11 mouse cellular contexts compared by ENCODE assay signal in the genomic region with DNA sequence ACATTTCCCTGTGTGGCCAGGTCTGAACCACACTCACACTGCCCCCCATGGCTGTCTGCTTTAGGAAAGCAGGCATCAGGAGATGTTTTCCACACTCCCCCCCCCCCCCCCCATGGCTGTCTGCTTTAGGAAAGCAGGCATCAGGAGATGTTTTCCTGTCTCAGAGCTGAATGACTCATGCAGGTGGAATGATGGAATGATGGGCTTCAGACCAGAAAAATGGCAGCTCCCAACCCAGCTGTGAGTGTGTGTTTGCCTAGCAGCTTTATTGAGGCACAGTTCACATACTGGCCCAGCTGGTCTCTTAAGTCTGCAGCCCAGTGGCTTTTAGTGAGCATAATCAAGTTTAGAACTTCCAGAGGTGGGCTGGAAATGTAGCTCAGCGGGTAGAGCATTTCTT. TPM values are rescaled to one million over a fixed set of nuclear protein-coding genes. Genes with fewer than 3 reads are reported as not detected.
DNase-seq lines count a peak whose midpoint lies in the region; ATAC-seq and TF ChIP-seq lines count a peak whose summit lies in the region.
"Had no signal": no experiment of that assay in that cellular context is flagged by ENCODE, and none has a peak within 500 bp of the region (broad histone marks: within the 10 kb centered on the region; RNA-seq: fewer than 3 reads in every experiment).

No protein-coding gene starts in this region.

- ATAC-seq in forebrain, embryonic 15.5 days (replicated peaks) = no peak
- ATAC-seq in forebrain, postnatal 0 days = no peak
- no peak for ATAC-seq in midbrain, embryonic 11.5 days (ENCODE audit: low FRiP score)
- ATAC-seq in midbrain, postnatal 0 days (ENCODE audit: low FRiP score) = no peak
- ATAC-seq in intestine, embryonic 15.5 days = peak; percentile 48
- ATAC-seq in forebrain, embryonic 13.5 days = no peak
- ATAC-seq: hindbrain, postnatal 0 days had no signal

- 81% methylated on average over 1 of the region's 1 CpGs for WGBS in forebrain, embryonic 15.5 days
- 89% methylated on average over 1 of the region's 1 CpGs for WGBS in forebrain, postnatal 0 days
- WGBS in midbrain, embryonic 11.5 days = 82% methylated on average over 1 of the region's 1 CpGs
- 82% methylated on average over 1 of the region's 1 CpGs for WGBS in midbrain, postnatal 0 days
- 75% methylated on average over 1 of the region's 1 CpGs for WGBS in intestine, embryonic 15.5 days
- WGBS in forebrain, embryonic 13.5 days = 79% methylated on average over 1 of the region's 1 CpGs

- H3K4me3 ChIP-seq in forebrain, embryonic 15.5 days = no peak overlapping the region
- H3K4me3 ChIP-seq in forebrain, postnatal 0 days (ENCODE audit: low read depth, low read length) = no peak overlapping the region
- no peak overlapping the region for H3K4me3 ChIP-seq in midbrain, embryonic 11.5 days (ENCODE audit: low read depth, low read length)
- H3K4me3 ChIP-seq in midbrain, postnatal 0 days (ENCODE audit: low read depth, low read length) = no peak overlapping the region
- H3K4me3 ChIP-seq in intestine, embryonic 15.5 days (replicated peaks) = no peak overlapping the region
- H3K4me3 ChIP-seq in forebrain, embryonic 13.5 days = no peak overlapping the region
- H3K4me3 ChIP-seq: liver, embryonic 15.5 days had no signal

- 0 out of 2 replicates have a peak overlapping the region, but pooled peaks have one; percentile 2 for H3K27ac ChIP-seq in forebrain, embryonic 15.5 days (replicated peaks)
- H3K27ac ChIP-seq in forebrain, postnatal 0 days (ENCODE audit: low read depth, low read length) = no peak overlapping the region
- 0 out of 2 replicates have a peak overlapping the region, but pooled peaks have one; percentile 8 for H3K27ac ChIP-seq in midbrain, embryonic 11.5 days (ENCODE audit: low read depth, low read length)
- H3K27ac ChIP-seq in midbrain, postnatal 0 days (ENCODE audit: low read depth, low read length) = no peak overlapping the region
- H3K27ac ChIP-seq in intestine, embryonic 15.5 days = peak overlapping the region; percentile 48; the same call in 1 of the 2 replicates
- no peak overlapping the region; the same call in 1 of the 2 replicates for H3K27ac ChIP-seq in forebrain, embryonic 13.5 days
- H3K27ac ChIP-seq: hindbrain, postnatal 0 days had no signal

- H3K27me3 ChIP-seq in forebrain, embryonic 15.5 days = no peaks in the 10 kb centered on the region
- no peaks in the 10 kb centered on the region for H3K27me3 ChIP-seq in forebrain, postnatal 0 days (ENCODE audit: insufficient read depth, low read length)
- H3K27me3 ChIP-seq in midbrain, embryonic 11.5 days (ENCODE audit: control insufficient read depth, insufficient read depth, low read length) = no peaks in the 10 kb centered on the region
- no peaks in the 10 kb centered on the region for H3K27me3 ChIP-seq in midbrain, postnatal 0 days (ENCODE audit: insufficient read depth, low read length)
- H3K27me3 ChIP-seq in intestine, embryonic 15.5 days (replicated peaks) = no peaks in the 10 kb centered on the region
- no peaks in the 10 kb centered on the region for H3K27me3 ChIP-seq in forebrain, embryonic 13.5 days
- H3K27me3 ChIP-seq: liver, embryonic 15.5 days had no signal

- TF ChIP-seq CTCF in forebrain, postnatal 0 days (IDR thresholded peaks at IDR 0.05; ENCODE audit: low read depth) = no peak
- TF ChIP-seq CTCF in midbrain, postnatal 0 days (IDR thresholded peaks at IDR 0.05) = no peak

- DNase-seq in forebrain, postnatal 0 days = no peak
- DNase-seq in midbrain, embryonic 11.5 days (ENCODE audit: low spot score, missing footprints) = no peak
- no peak for DNase-seq in midbrain, postnatal 0 days (ENCODE audit: low spot score)
- DNase-seq in skeletal muscle tissue, adult 2 months (ENCODE audit: low read depth, low spot score) = peak; percentile 18
- DNase-seq in urinary bladder, postnatal 25 days (ENCODE audit: low spot score) = no peak
- DNase-seq: adrenal gland, adult 8-10 months had no signal

- no peak overlapping the region for H3K4me2 ChIP-seq in forebrain, embryonic 15.5 days (replicated peaks)
- no peak overlapping the region for H3K4me2 ChIP-seq in forebrain, postnatal 0 days (ENCODE audit: low read depth)
- no peak overlapping the region for H3K4me2 ChIP-seq in midbrain, embryonic 11.5 days
- no peak overlapping the region for H3K4me2 ChIP-seq in midbrain, postnatal 0 days (ENCODE audit: low read depth, low read length, poor library complexity, severe bottlenecking)
- H3K4me2 ChIP-seq in intestine, embryonic 15.5 days (replicated peaks) = no peak overlapping the region
- no peak overlapping the region for H3K4me2 ChIP-seq in forebrain, embryonic 13.5 days

- H3K36me3 ChIP-seq in forebrain, embryonic 15.5 days = no peaks in the 10 kb centered on the region
- H3K36me3 ChIP-seq in forebrain, postnatal 0 days (ENCODE audit: insufficient read depth) = no peaks in the 10 kb centered on the region
- H3K36me3 ChIP-seq in midbrain, embryonic 11.5 days (ENCODE audit: control insufficient read depth, insufficient read depth, low read length) = no peaks in the 10 kb centered on the region
- no peaks in the 10 kb centered on the region for H3K36me3 ChIP-seq in midbrain, postnatal 0 days (ENCODE audit: insufficient read depth, low read length)
- H3K36me3 ChIP-seq in intestine, embryonic 15.5 days = no peaks in the 10 kb centered on the region
- no peaks in the 10 kb centered on the region for H3K36me3 ChIP-seq in forebrain, embryonic 13.5 days (ENCODE audit: poor library complexity, severe bottlenecking)
- H3K36me3 ChIP-seq: liver, embryonic 15.5 days had no signal

- peaks cover 17% of the 10 kb centered on the region for H3K4me1 ChIP-seq in forebrain, embryonic 15.5 days
- no peaks in the 10 kb centered on the region for H3K4me1 ChIP-seq in forebrain, postnatal 0 days (ENCODE audit: insufficient read depth)
- H3K4me1 ChIP-seq in midbrain, embryonic 11.5 days (ENCODE audit: control insufficient read depth, insufficient read depth, low read length) = peaks cover 32% of the 10 kb centered on the region
- peaks cover 2% of the 10 kb centered on the region; the same call in 1 of the 2 replicates for H3K4me1 ChIP-seq in midbrain, postnatal 0 days (ENCODE audit: insufficient read depth, low read length)
- peaks cover 3% of the 10 kb centered on the region; the same call in 1 of the 2 replicates for H3K4me1 ChIP-seq in intestine, embryonic 15.5 days (replicated peaks)
- peaks cover 36% of the 10 kb centered on the region for H3K4me1 ChIP-seq in forebrain, embryonic 13.5 days

- H3K9me3 ChIP-seq in forebrain, embryonic 15.5 days = no peaks in the 10 kb centered on the region
- no peaks in the 10 kb centered on the region for H3K9me3 ChIP-seq in forebrain, postnatal 0 days (ENCODE audit: low read length)
- no peaks in the 10 kb centered on the region for H3K9me3 ChIP-seq in midbrain, embryonic 11.5 days (ENCODE audit: control insufficient read depth, low read length)
- no peaks in the 10 kb centered on the region for H3K9me3 ChIP-seq in midbrain, postnatal 0 days (ENCODE audit: low read length)
- no peaks in the 10 kb centered on the region for H3K9me3 ChIP-seq in intestine, embryonic 15.5 days
- H3K9me3 ChIP-seq in forebrain, embryonic 13.5 days (replicated peaks) = no peaks in the 10 kb centered on the region
- H3K9me3 ChIP-seq: liver, embryonic 15.5 days had no signal

- H3K9ac ChIP-seq in forebrain, embryonic 15.5 days (replicated peaks) = no peak overlapping the region
- no peak overlapping the region for H3K9ac ChIP-seq in forebrain, postnatal 0 days
- no peak overlapping the region for H3K9ac ChIP-seq in midbrain, embryonic 11.5 days (ENCODE audit: low read length)
- no peak overlapping the region for H3K9ac ChIP-seq in midbrain, postnatal 0 days (replicated peaks; ENCODE audit: low read length, poor library complexity, severe bottlenecking)
- H3K9ac ChIP-seq in intestine, embryonic 15.5 days = no peak overlapping the region
- H3K9ac ChIP-seq in forebrain, embryonic 13.5 days = no peak overlapping the region
- H3K9ac ChIP-seq: liver, embryonic 15.5 days had no signal

RNA-seq across cellular contexts. Expression of a gene that starts 25.3 kb away (rescaled TPM):
- 11.5 and 12.7 TPM in 2 replicates for polyA plus RNA-seq in forebrain, embryonic 15.5 days (2015; fragmentation: Nextera tagmentation; extraction: Ambion mirVana)
- total RNA-seq in forebrain, postnatal 0 days (2014; rRNA removed) = 39.4 and 41.6 TPM in 2 replicates
- polyA plus RNA-seq in forebrain, postnatal 0 days (2015; fragmentation: Nextera tagmentation; extraction: Ambion mirVana) = 4.5 and 6.8 TPM in 2 replicates
- 9.7 and 10.1 TPM in 2 replicates for polyA plus RNA-seq in midbrain, embryonic 11.5 days (2014; fragmentation: Nextera tagmentation; extraction: Ambion mirVana)
- 34.3 and 46.0 TPM in 2 replicates for total RNA-seq in midbrain, postnatal 0 days (2014; rRNA removed)
- polyA plus RNA-seq in midbrain, postnatal 0 days (2015; fragmentation: Nextera tagmentation; extraction: Ambion mirVana) = 6.8 and 7.2 TPM in 2 replicates
- 6.6 and 7.0 TPM in 2 replicates for polyA plus RNA-seq in intestine, embryonic 15.5 days (2015; fragmentation: Nextera tagmentation; extraction: Ambion mirVana)
- polyA plus RNA-seq in forebrain, embryonic 13.5 days (2015; fragmentation: Nextera tagmentation; extraction: Ambion mirVana) = 11.1 and 11.7 TPM in 2 replicates

RNA-seq across cellular contexts. Expression of a gene that starts 49.4 kb away (rescaled TPM):
- polyA plus RNA-seq in forebrain, embryonic 15.5 days (2015; fragmentation: Nextera tagmentation; extraction: Ambion mirVana) = 3.3 and 3.8 TPM in 2 replicates
- 1.1 and 1.3 TPM in 2 replicates for total RNA-seq in forebrain, postnatal 0 days (2014; rRNA removed)
- 2.0 and 2.2 TPM in 2 replicates for polyA plus RNA-seq in forebrain, postnatal 0 days (2015; fragmentation: Nextera tagmentation; extraction: Ambion mirVana)
- polyA plus RNA-seq in midbrain, embryonic 11.5 days (2014; fragmentation: Nextera tagmentation; extraction: Ambion mirVana) = 1.8 and 2.8 TPM in 2 replicates
- total RNA-seq in midbrain, postnatal 0 days (2014; rRNA removed) = 1.8 and 2.2 TPM in 2 replicates
- 3.1 and 3.6 TPM in 2 replicates for polyA plus RNA-seq in midbrain, postnatal 0 days (2015; fragmentation: Nextera tagmentation; extraction: Ambion mirVana)
- 8.9 and 15.2 TPM in 2 replicates for polyA plus RNA-seq in intestine, embryonic 15.5 days (2015; fragmentation: Nextera tagmentation; extraction: Ambion mirVana)
- polyA plus RNA-seq in forebrain, embryonic 13.5 days (2015; fragmentation: Nextera tagmentation; extraction: Ambion mirVana) = 3.9 and 4.8 TPM in 2 replicates

RNA-seq across cellular contexts. Expression of a gene that starts 52.6 kb away (rescaled TPM):
- 0.11 and 0.25 TPM in 2 replicates for polyA plus RNA-seq in forebrain, embryonic 15.5 days (2015; fragmentation: Nextera tagmentation; extraction: Ambion mirVana)
- total RNA-seq in forebrain, postnatal 0 days (2014; rRNA removed) = 0.15 TPM in 1 of 2 replicates, not detected in the other
- 0.18 and 0.68 TPM in 2 replicates for polyA plus RNA-seq in forebrain, postnatal 0 days (2015; fragmentation: Nextera tagmentation; extraction: Ambion mirVana)
- 0.23 TPM in 1 of 2 replicates, not detected in the other for polyA plus RNA-seq in midbrain, embryonic 11.5 days (2014; fragmentation: Nextera tagmentation; extraction: Ambion mirVana)
- 0.47 and 0.55 TPM in 2 replicates for total RNA-seq in midbrain, postnatal 0 days (2014; rRNA removed)
- polyA plus RNA-seq in midbrain, postnatal 0 days (2015; fragmentation: Nextera tagmentation; extraction: Ambion mirVana) = 0.64 and 0.68 TPM in 2 replicates
- not detected in 2 replicates for polyA plus RNA-seq in intestine, embryonic 15.5 days (2015; fragmentation: Nextera tagmentation; extraction: Ambion mirVana)
- polyA plus RNA-seq in forebrain, embryonic 13.5 days (2015; fragmentation: Nextera tagmentation; extraction: Ambion mirVana) = 0.10 TPM in 1 of 2 replicates, not detected in the other
- polyA plus RNA-seq: liver, embryonic 15.5 days had no signal

Comparison
In these comparisons a context has a peak if more than half of its experiments do, and no peak if none do; other contexts are left out.
1. H3K27ac ChIP-seq: peak in forebrain, embryonic 15.5 days (single experiment), midbrain, embryonic 11.5 days (single experiment) and intestine, embryonic 15.5 days (single experiment); none in forebrain, postnatal 0 days (single experiment), midbrain, postnatal 0 days (single experiment) and forebrain, embryonic 13.5 days (single experiment).